Mouse (Mus musculus) ovary, postnatal 36 days (tissue): Measurements from ENCODE around the gene Camta2.

Source experiments
- DNase-seq: peaks from one replicate; pipeline ENCODE4 v3.0.0; 2022; ENCODE audit warnings: low spot score, mixed read lengths

Camta2 gene

GRCm38 (mm10) chr11:70687601-70688199, at the start of gene Camta2:
Camta2 (minus strand) TSS chr11:70688105.
- peak; percentile 87 for DNase-seq

- no peak for DNase-seq
Observed at GRCm38 (mm10) chr11:70733256-70733655, 45.4 kb upstream of the Camta2 start.

GRCm38 (mm10) chr11:70731178-70731577, 43.3 kb upstream of the Camta2 start:
- no peak for DNase-seq

- DNase-seq = no peak
Observed at GRCm38 (mm10) chr11:70730427-70731038, 42.6 kb upstream of the Camta2 start.

- no peak for DNase-seq
Observed at GRCm38 (mm10) chr11:70727385-70727784, 39.5 kb upstream of the Camta2 start.

GRCm38 (mm10) chr11:70726585-70726984, 38.7 kb upstream of the Camta2 start:
- DNase-seq = no peak

GRCm38 (mm10) chr11:70724706-70725105, 36.8 kb upstream of the Camta2 start:
- DNase-seq = no peak

GRCm38 (mm10) chr11:70721072-70721471, 33.2 kb upstream of the Camta2 start:
- no peak for DNase-seq

- no peak for DNase-seq
Observed at GRCm38 (mm10) chr11:70720567-70720966, 32.7 kb upstream of the Camta2 start.

- DNase-seq = no peak
Observed at GRCm38 (mm10) chr11:70718481-70718880, 30.6 kb upstream of the Camta2 start.

- DNase-seq = no peak
Observed at GRCm38 (mm10) chr11:70715832-70716231, 27.9 kb upstream of the Camta2 start.

- DNase-seq = no peak
Observed at GRCm38 (mm10) chr11:70713222-70713621, 25.3 kb upstream of the Camta2 start.

GRCm38 (mm10) chr11:70711026-70711425, 23.1 kb upstream of the Camta2 start:
- DNase-seq = no peak

- no peak for DNase-seq
Observed at GRCm38 (mm10) chr11:70706127-70706526, 18.2 kb upstream of the Camta2 start.

- peak; percentile 42 for DNase-seq
Observed at GRCm38 (mm10) chr11:70702781-70703180, 14.9 kb upstream of the Camta2 start.

- no peak for DNase-seq
Observed at GRCm38 (mm10) chr11:70701984-70702733, 14.3 kb upstream of the Camta2 start.

GRCm38 (mm10) chr11:70701221-70701955, 13.5 kb upstream of the Camta2 start:
- DNase-seq = no peak

- DNase-seq = peak; percentile 78
Observed at GRCm38 (mm10) chr11:70700613-70701012, 12.7 kb upstream of the Camta2 start.

- peak; percentile 97 for DNase-seq
Observed at GRCm38 (mm10) chr11:70699722-70700556, 12.0 kb upstream of the Camta2 start, which contains the start of the genes Inca1 and Kif1c. Inca1 (minus strand) TSS chr11:70700155. Kif1c (plus strand) TSS chr11:70700548.

GRCm38 (mm10) chr11:70699051-70699450, 11.1 kb upstream of the Camta2 start:
- no peak for DNase-seq

- no peak for DNase-seq
Observed at GRCm38 (mm10) chr11:70697376-70697775, 9.5 kb upstream of the Camta2 start.
